Mouse (Mus musculus): ENCODE data around the gene Olfr51.
"Not testable (repeated sequence)": the region's sequence is repeated elsewhere in the genome, so short reads cannot be mapped to it uniquely, and the experiment has no call there.

Gene Olfr51

DNA sequence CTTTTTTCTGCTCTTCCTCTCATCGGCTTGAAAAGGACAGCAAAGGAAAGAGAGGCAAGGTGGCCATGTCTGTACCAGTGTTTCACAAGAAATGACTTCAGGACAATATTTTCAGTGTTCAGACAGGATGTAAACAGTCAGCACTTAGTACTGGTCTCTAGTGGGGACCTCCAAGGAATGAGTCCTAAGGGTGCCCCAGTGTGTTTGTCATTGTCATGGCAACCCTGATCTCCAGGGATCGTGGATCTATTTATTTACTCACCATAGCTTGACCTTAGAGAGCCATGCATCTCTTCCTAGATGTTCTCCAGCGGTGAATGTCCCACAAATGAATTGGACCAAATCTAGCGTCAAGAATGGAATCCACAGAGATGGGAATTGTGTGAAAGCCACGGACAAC, at the start of gene Olfr51:
Gene Olfr51 (plus strand): TSS at position 301 of the 400 bp plus-strand sequence.
- DNase-seq (ENCODE audit: low read depth, low spot score): no peak

DNA sequence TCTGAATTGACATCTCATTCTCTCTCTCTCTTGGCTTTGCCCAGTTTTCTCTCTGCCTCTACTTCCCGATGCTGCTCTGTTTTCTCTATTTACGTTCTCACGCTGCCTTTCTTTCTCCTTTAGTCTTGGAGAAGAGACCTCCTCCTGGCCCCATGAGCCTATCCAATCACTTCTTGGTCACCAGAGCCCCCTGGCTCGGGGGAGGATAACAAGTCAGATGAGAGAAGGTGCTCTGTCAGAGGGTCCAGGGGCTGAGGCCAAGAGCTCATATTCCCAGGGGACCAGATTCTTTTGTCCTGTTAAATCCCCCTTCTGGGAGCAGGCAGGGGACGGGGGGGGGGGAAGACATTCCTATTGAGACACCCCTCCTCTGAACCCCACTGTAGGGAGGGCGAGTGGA, 49.7 kb upstream of the Olfr51 start, which contains the start of gene Prop1:
Gene Prop1 (minus strand): TSS at position 101 of the 400 bp plus-strand sequence.
- no peak for DNase-seq (ENCODE audit: low read depth, low spot score)

DNA sequence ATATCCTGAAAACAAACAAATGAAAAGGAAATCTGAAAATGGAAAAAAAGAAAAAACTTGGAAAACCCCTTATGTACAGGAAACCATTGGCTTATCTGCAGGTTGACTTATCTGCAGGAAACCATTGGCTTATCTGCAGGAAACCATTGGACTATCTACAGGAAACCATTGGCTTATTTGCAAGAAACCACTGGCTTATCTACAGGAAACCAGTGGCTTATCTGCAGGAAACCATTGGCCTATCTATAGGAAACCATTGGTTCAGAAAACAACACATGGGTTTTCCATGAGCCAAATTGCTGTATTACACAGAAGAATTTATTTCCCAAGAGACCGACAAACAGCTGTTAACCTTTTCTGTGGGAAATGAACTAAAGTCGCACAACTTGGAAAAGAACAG, 38.5 kb upstream of the Olfr51 start:
- no peak for DNase-seq (ENCODE audit: low read depth, low spot score)

DNA sequence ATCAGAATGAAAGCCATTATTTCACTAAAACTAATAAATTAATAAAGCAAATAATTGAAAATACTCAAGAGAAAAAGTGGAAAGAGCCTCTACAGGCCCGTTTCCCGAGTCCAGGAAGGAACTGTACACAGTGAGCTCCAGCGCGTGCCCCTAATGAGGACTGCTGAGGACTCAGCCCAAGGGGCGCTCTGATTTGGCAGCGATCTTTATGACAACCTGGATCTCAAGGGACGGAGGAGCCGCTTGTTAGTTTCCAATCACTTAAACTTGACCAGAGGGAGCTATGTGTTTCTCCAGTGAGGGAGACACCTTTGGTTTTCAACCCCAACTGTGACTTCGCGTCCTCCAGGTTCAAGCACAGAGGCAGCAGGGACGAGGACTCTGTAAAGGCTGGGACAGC, 37.2 kb upstream of the Olfr51 start, which contains the start of gene Olfr1378:
Gene Olfr1378 (plus strand): TSS at position 301 of the 400 bp plus-strand sequence.
- no peak for DNase-seq (ENCODE audit: low read depth, low spot score)

DNA sequence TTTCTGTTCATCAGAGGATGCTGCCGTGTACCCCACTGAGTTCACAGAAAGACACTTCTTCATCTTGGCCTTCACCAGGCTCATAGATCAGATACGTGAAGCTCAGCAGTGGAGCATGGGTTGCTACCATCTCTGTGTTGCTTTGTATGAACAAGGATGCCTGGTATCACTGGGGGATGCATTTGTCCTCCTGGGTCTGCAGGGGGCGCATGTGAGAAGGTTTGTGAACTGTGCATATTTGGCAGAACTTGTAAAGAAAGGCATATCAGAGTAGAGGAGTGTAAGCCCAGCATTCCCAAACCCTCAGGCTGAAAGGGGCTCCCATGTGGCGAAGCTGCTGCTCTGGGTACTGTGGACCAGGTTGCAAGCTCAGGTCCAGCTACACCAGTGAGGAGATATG, 26.2 kb upstream of the Olfr51 start:
- peak; percentile 42 for DNase-seq (ENCODE audit: low read depth, low spot score)

DNA sequence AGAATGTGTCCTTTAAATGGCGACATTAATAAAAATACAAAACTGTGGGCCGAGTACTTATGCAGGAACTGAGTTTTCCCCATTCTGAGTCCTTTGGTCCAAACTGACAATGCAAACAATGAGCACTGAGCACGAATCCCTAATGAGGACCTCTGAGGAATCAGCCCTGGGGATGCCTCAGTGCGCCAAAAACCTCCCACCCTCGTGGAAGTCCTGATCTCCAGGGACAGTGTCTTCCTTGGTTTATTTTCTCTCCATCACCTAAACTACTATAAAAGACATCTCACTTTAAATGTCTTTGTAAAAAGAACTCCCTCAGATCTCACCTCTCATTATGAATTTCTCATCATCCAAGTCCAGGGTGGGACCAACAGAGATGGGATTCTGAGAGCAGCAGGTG, 21.7 kb upstream of the Olfr51 start, which contains the start of gene Olfr1377:
Gene Olfr1377 (plus strand): TSS at position 301 of the 400 bp plus-strand sequence.
- no peak for DNase-seq (ENCODE audit: low read depth, low spot score)

DNA sequence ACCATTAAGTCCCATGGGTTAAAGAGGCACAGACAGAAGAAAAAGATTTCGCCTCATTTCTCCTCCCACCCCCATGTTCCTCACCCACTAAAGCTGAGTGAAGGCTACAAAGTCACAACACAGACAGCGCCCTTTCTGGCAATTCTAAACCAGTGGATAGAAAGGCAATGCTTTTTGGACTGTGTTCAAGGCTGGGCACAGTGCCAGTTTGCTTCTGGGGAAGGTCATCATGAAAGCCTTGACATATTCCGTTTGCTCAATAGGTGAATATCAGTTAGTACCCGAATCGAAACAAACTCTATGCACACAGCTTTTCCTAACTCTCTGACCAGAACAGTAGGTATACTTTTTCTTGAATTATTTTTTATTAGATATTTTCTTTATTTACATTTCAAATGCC, 8.4 kb downstream of the Olfr51 start:
- no peak for DNase-seq (ENCODE audit: low read depth, low spot score)

DNA sequence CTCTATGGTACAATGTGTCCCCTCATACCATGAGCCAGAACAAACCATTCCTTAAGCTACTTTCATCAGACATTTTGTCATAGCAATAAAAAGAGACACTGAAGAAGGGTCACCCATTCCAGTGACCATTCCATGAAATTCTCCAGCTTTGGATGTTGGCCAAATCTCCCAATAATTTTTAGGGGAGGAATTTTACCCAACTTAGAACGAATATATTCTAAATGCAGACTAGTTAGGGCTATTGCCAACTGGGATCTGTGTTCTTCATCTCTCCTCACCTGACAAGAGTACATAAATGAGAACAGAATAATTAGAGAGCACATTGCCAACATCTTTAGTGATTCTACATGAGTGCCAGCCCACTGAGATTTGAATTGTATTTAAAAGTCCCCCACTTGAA, 10.5 kb downstream of the Olfr51 start, which contains the start of gene Olfr54:
Gene Olfr54 (plus strand): TSS at position 301 of the 400 bp plus-strand sequence.
- no peak for DNase-seq (ENCODE audit: low read depth, low spot score)

DNA sequence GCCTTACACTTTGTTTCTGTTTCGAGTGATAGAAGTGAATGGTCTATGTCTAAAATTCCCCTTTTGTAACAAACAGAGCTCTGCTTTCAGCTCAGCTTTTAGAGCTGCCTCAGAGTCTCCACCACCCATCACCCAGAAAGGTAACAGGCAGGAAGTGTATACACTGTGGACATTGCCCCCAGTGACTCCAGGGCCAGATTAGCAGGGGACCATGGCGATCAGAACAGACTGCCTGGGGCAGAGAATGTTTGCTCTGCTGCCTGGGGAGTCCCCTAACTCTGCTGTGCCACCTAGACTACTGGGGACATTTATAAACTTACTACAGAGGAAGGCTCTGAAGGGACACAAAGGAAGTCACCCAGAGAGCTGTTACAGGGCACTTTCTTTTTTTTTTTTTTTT, 12.9 kb downstream of the Olfr51 start:
- no peak for DNase-seq (ENCODE audit: low read depth, low spot score)

DNA sequence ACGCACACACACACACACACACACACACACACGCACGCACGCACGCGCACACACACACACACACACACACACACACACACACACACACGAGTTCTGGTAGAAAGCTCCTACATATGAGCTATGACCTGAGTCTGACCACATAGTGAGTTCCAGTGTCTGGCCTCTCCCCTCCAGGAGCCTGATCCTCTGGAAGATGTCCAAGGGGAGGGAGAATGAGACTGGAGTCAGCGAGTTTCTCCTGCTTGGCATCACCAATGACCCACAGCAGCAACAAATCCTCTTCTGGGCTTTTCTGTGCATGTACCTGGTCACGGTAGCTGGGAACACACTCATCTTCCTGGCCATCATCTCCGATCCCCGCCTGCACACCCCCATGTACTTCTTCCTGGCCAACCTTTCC, 23.4 kb downstream of the Olfr51 start:
- not testable (repeated sequence) for DNase-seq (ENCODE audit: low read depth, low spot score)

DNA sequence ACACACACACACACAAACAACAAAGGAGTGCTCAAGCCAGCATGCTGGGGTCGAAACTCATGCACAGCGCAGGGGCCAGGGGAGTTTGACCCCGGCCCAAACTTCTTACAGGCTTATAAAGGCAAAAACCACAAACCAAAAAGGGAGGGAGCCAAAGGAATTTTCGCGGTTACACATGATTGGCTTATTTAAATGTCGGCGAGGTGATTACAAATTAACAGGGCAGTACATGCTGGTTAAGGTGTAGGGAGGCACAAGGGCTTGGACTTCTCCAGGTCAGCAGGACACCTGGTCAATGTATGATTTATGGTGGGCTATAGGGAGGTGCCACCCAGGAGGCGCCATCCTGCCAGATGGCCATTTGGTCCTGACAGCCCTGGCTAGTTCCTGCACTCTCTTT, 26.0 kb downstream of the Olfr51 start:
- not testable (repeated sequence) for DNase-seq (ENCODE audit: low read depth, low spot score)

DNA sequence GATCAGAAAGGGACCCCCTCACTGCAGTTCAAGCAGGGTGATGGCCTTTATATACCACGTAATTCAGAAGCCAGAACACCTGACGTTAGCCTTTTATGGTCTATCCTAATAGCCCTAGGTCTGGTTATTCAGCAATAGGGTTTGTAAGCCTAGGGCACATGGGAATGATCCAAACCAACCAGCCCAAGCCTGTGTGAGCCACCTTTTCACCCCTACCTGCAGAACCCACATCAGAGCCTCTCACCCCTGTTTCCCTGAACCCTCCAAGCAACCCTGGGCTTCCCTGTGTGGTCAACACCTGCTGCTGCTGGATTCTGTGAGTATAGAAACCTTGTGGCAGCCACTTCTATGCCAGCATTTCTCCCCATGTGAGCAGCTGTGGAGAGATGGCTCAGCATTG, 26.8 kb downstream of the Olfr51 start:
- no peak for DNase-seq (ENCODE audit: low read depth, low spot score)

DNA sequence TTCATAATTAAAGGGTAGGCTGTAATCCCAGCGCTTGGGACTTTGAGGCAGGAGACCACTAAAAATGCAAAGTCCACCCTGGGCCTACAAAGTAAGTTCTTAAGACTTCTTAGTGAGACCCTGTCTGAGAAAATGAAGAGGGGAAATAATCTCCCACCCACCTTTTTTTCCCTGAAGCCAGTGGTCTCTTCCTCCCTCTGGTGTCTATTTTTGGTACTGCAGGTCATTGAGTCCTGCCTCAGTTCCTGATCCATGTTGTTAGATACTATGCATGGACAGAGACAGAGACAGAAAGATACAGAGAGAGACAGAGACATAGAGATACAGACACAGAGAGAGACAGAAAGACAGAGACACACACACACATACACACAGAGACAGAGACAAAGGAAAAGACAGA, 29.5 kb downstream of the Olfr51 start:
- peak; percentile 64 for DNase-seq (ENCODE audit: low read depth, low spot score)

DNA sequence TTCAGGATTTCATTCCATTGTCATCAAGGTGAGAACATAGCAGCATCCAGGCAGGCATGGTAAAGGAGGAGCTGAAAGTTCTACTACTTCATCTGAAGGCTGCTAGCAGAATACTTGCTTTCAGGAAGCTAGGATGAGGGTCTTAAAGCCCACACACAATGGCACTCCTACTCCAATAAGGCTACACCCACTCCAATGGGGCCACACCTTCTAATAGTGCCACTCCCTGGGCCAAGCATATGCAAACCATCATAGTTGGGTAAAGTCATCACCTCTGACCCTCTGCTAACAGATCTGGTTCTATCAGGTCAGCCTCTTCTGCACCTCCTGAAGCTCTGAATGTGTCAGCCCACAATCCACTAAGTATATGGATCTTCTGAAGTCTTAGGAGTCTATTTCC, 30.7 kb downstream of the Olfr51 start:
- peak; percentile 62 for DNase-seq (ENCODE audit: low read depth, low spot score)

DNA sequence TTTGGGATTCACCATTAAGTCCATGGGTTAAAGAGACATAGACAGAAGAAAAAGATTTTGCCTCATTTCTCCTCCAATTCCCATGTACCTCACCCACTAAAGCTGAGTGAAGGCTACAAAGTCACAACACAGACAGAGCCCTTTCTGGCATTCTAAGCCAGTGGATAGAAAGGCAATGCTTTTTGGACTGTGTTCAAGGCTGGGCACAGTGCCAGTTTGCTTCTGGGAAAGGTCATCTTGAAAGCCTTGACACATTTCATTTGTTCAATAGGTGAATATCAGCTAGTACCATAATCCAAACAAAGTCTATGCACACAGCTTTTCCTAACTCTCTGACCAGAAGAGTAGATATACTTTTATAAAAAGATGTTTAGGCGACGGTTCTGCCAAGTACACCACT, 32.6 kb downstream of the Olfr51 start:
- no peak for DNase-seq (ENCODE audit: low read depth, low spot score)

DNA sequence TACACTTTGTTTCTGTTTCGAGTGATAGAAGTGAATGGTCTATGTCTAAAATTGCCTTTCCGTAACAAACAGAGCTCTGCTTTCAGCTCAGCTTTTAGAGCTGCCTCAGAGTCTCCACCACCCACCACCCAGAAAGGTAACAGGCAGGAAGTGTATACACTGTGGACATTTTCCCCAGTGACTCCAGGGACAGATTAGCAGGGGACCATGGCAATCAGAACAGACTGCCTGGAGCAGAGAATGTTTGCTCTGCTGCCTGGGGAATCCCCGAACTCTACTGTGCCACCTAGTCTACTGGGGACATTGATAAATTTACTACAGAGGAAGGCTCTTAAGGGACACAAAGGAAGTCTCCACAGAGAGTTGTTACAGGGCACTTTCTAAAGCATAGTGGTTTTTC, 41.4 kb downstream of the Olfr51 start:
- not testable (repeated sequence) for DNase-seq (ENCODE audit: low read depth, low spot score)

DNA sequence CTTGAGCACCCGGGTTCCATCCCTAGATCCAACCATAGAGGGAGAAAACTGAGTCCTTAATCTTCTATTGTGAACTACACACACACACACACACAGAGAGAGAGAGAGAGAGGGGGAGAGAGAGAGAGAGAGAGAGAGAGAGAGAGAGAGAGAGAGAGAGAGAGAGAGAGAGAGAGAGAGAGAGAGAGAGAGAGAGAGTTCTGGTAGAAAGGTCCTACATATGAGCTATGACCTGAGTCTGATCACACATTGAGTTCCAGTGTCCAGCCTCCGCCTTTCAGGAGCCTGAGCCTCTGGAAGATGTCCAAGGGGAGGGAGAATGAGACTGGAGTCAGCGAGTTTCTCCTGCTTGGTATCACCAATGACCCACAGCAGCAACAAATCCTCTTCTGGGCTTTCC, 44.4 kb downstream of the Olfr51 start, which contains the start of gene Olfr1375:
Gene Olfr1375 (plus strand): TSS at position 301 of the 400 bp plus-strand sequence.
- DNase-seq (ENCODE audit: low read depth, low spot score): not testable (repeated sequence)

DNA sequence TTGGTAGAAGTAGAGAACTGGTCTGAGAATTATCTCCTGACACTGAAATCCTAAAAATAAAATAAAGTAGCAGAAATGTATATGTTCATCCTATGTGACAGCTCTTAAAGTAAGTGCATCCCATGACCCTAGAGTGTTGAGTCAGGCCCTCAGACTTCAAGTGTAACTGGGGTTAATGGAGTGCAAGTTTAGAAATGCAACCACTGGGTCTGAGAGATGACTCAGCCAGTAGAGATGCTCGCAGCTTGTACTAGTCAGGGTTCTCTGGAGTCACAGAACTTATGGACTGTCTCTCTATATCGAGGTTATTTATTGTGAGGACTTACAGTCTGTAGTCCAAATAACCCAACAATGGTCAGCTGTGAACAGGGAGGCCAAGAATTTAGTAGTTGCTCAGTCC, 48.3 kb downstream of the Olfr51 start:
- DNase-seq (ENCODE audit: low read depth, low spot score): no peak

DNA sequence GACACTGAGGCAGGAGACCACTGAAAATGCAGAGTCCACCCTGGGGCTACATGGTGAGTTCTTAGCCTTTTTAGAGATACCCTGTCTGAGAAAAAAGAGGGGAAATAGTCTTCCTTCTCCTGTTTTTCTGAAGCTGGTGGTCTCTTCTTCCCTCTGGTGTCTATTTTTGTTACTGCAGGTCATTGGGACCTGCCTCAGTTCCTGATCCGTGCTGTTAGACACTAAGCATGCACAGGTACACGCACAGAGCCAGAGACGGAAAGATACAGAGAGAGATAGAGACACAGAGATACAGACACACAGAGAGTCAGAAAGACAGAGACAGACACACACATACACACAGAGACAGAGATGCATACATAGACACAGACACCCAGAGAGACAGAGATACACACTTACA, 49.8 kb downstream of the Olfr51 start:
- peak; percentile 71 for DNase-seq (ENCODE audit: low read depth, low spot score)

DNA sequence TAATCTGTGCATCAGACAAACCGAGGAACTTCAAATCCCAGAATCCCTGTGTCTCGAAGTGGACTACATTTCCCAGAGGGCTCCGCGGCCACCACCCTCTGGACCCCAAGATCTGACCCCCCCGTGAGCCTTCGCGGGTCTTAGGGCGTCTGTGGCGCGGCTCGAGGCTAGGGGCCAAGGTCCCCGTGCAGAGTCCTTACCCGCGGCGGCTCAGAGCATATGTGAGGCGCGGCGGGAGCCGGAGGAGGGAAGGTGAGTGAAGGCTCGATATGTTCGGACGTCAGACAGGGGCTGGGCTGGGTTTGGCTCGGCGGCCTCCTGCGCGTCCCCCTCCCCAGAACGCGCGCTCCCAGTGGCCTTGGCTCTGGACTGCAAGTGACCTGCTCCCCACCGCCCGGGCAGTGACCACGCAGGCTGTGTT, 55.8 kb downstream of the Olfr51 start, which contains the start of gene Zfp354a:
Gene Zfp354a (plus strand): TSS at position 107 of the 421 bp plus-strand sequence.
- peak; percentile 67 for DNase-seq (ENCODE audit: low read depth, low spot score)

Data from ZHBTc4 (cell line).